Mouse (Mus musculus) left cerebral cortex, adult 8-10 months (tissue): Measurements from ENCODE around the gene Macrod2. TPM values are rescaled to one million over a fixed set of nuclear protein-coding genes. Genes with fewer than 3 reads are reported as not detected.

Experiments used
- DNase-seq, 2 experiments: peaks; one replicate each; pipeline ENCODE4 v3.0.0; 2022; ENCODE audit warnings: low spot score in 2 of 2
- total RNA-seq, 4 experiments: library from RNA; stranded (reverse); gene quantifications; 2 replicates each; pipeline ENCODE4 v1.2.4; 2022

The Macrod2 gene
- total RNA-seq, 4 experiments from 2014 or later, result 48.9 to 57.5 (median 51.2) TPM

GRCm38 (mm10) chr2:141911831-141912447 lies 1516.8 kb downstream of the Macrod2 start:
- DNase-seq, result no peak

GRCm38 (mm10) chr2:141913486-141913885 lies 1518.4 kb downstream of the Macrod2 start:
- DNase-seq, result no peak

DNA sequence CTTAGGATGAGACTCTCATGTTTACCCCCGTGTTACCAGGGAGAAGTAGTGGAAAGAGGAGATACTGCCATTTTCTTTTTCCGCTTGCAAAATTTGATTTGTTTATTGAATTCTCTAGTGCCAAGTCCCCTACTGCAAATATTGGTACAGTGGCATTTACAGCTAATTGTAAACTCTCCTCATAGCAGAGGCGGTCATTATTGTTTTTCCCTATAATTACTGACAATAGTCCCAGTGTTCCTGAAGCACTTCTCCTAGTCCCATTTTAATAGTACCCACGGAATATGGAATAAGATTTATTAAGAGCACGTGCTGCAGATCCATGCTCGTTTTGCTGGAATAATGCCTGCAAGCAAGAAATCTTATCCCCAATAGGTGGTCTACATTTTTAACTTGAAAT lies 1518.8 kb downstream of the Macrod2 start:
- DNase-seq, result no peak

DNA sequence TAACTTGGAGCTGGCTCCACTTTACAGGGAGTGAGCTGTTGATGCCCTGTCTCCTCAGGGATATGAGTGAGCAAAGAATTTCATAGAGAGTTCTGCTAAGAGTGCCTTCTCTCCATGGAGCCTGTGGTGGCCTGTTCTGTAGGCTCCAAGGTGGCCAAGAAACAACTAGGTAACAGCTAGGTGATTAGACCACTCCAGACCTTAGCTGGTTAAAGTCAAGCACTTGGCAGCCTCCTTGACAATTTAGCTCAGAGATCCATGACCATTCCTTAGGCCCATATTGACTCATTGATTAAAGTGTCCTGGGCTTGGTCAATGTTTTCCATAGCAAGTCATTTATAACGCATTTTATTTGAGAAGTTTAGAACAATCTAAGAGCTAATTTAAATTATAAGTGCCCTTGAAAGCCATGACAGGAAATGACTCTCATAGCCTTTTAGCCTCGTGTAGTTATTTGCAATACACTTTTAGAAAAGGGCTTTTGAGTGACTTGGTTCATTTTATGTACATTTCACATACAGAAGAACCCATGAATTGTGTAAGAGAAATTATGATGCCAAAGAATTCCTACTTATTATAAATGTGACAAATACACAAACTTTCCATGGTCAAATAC lies 1525.4 kb downstream of the Macrod2 start:
- DNase-seq, result no peak

DNA sequence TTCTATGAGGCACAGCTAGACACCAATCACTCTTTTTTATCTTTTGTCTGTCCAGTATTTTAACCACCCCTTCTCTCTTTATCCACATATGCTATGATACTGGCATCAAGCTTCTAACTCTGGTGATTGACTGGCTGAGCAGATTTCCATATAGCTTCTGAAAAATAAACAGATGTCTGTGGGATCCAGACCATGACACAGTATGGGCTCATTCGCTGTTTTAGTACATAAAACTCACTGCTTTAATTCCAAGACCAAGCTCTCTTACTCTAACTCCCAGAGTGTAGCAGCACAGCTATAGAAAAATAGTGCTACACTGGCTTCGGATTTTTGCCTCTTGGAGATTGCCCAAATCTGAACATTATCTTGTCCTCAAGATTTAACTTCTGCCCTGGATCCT lies 1540.0 kb downstream of the Macrod2 start:
- no peak for DNase-seq

DNA sequence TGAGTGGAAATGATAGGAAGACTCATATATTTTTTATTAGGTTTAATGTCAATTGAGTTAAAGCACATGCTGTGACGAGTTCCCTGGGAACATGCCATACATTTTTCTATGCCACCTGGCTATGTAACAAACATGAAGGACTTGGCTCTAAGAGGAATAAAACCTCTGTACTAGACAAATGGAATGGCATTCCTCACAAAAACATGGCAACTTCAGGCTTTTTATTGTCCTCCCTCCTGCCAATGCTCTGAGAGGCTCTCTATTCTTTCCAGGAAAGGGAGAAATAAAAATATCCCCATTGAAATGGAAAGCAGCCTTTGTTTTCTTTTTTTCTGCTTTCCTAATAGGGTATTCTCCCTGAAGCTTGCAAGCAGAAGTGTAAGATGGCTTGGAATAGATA lies 1559.7 kb downstream of the Macrod2 start:
- DNase-seq, result no peak

- DNase-seq, result no peak
These were observed 1560.1 kb downstream of the Macrod2 start for GRCm38 (mm10) chr2:141955197-141955596.

DNA sequence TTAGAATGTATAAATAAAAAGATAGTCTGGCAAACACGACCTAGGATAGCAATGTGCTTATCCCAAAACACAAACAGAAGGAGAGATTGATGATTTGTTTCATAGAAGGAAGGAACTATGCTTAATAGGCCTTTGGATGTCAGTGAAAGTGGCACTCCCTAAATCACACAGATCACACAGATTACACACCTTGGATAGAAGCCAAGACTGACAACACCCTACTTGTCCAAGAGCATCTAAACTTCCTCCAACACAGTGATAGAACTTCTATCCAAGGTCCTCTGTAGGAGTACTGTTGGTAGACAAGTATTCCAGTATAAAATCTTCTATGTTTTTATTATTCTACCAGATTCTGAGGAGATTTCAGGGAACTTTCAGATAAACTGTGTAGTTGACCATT lies 1567.8 kb downstream of the Macrod2 start:
- DNase-seq, result no peak

- DNase-seq, result no peak
These were observed 1588.7 kb downstream of the Macrod2 start for GRCm38 (mm10) chr2:141983664-141984395.

DNA sequence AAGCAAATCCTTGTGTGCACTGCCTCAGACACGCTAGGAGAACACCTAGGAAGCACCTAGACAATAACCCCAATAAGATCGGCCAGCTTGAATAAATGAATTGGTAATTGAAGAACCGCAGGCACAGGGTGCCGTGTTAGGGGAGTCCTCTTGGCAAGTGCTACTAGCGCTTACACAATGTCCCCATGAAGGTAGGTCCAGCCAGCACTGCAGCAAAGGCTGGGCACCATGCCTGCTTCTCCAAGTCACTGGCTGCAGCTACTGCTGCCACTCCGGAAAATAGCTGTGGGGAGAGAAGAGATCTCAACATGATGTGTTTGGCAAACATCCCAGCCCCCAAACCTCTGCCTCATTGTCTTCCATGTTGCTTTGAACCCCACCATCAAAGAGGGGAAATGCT lies 1603.8 kb downstream of the Macrod2 start:
- DNase-seq, result peak in 1 of 2 experiments; percentile 28

DNA sequence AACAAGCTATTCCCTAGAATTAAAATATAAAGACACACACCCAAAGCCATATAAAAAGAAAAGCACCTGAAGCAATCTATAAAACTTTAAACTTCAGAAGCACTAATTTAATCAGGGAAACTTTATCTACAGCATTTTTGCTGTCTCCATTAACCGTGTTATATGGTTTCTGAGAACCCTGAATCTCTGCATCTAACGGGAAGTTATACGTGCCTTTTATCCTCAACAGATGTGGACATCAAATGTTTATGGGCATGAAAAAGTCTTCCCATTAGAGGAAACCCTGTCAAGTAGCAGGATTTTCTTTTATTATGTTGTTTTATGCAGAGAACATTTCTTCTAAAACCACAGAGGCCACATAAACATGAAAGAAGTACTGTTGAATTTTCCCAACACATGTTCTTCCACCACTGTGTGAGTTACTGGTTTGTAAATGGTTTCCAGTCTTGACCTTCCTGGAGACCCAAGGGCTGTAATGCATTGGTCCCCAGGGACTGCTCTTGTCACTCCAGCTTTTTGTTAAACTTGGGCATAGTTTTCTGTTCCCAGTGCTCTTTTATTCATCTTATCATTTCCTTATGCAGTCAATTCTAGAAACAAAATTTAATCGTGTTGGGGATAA lies 1629.5 kb downstream of the Macrod2 start:
- no peak for DNase-seq

- no peak for DNase-seq
These were observed 1631.6 kb downstream of the Macrod2 start for GRCm38 (mm10) chr2:142026721-142027120.

- no peak for DNase-seq
These were observed 1635.9 kb downstream of the Macrod2 start for GRCm38 (mm10) chr2:142030756-142031646.

GRCm38 (mm10) chr2:142055576-142055975 lies 1660.5 kb downstream of the Macrod2 start:
- no peak for DNase-seq

GRCm38 (mm10) chr2:142057889-142058750 lies 1663.0 kb downstream of the Macrod2 start:
- DNase-seq, result no peak

GRCm38 (mm10) chr2:142058751-142059090 lies 1663.6 kb downstream of the Macrod2 start:
- DNase-seq, result no peak

DNA sequence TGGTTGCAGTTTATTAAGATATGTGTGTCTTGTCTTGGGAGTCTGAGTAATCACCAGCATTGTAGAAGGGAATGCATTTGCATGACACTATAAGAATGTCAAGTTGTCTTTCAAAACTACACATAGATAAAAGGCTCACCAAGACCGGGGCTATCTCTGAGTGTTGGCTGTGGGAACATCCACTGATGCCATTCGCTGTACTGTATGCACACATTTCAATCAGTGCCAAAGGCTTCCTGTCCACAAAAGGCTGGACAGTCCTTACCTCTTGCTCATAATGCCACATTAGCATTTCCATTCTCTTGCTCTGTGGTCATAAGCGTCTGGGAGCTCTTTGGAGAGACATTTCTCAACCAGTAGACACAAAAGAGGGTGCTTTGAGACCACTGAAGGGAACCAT lies 1713.8 kb downstream of the Macrod2 start:
- no peak for DNase-seq

- no peak for DNase-seq
These were observed 1721.5 kb downstream of the Macrod2 start for GRCm38 (mm10) chr2:142116623-142117022.

- no peak for DNase-seq
These were observed 1733.0 kb downstream of the Macrod2 start for GRCm38 (mm10) chr2:142128109-142128508.

DNA sequence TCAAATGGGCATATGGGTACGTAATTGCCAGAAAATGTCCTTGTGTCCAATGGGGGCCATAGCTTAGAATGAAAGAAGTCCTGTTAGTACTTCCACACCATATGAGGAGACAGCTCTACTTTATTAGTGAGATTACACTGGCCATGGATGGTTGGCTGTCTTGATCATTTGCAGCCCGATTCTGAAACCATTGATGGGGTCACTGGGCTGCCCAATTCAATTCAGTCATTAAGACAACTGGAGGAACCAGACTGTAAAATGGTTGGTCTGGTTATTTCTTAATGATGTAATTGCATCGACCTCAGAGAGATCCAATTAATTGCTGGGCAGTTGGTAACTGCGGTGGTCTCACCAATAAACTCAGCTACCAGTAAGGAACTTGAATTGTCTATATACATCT lies 1734.1 kb downstream of the Macrod2 start:
- DNase-seq, result no peak
